Mouse (Mus musculus) B cell, adult 2 months (primary cell): Measurements from ENCODE around the gene Fstl4.

ENCODE experiments used
- DNase-seq, 2 experiments: peaks; one replicate each; pipeline ENCODE4 v3.0.0; 2022

Fstl4 gene

DNA sequence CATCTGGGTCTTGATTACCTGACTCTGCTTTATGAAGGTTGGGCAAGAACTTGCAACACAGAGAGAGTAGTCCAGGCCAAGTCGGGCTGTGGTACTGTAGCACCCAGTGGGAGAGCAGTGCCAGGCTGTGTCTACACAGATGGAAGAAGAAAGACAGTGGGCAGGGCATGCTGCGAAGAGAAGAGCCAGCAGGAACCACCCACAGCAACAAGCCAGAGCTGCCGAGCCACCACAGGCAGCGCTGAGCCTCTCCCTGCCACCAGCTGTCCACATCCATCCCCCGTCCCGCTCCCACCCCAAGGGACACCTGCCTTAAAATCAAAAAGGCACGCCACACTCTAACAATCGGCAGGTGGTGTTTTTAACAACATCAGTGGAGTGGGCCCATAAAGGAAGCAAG is 332.9 kb downstream of the Fstl4 start:
- no peak for DNase-seq

- no peak for DNase-seq
Measured at GRCm38 (mm10) chr11:53097870-53098269, 333.4 kb downstream of the Fstl4 start.

- no peak for DNase-seq
Measured at GRCm38 (mm10) chr11:53098780-53099198, 334.4 kb downstream of the Fstl4 start.

DNA sequence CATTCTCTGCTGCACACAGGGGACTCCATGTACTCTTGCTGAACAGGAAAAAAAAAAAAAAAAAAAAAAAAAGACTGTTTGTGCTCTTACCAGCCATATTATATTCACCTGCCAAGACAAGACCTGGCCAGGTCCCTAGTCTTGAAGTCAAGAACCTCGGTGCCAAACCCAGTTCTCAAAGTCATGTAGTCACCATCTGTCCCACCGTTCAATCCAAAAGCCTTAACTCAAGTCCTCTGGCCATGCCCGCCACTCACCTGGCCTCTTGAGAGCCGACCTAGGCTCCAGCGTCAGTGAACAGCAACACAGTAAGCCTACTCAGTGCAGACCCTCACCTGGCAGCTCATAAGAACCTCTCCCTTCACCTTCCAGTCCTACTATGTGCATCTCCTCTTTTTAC is 334.9 kb downstream of the Fstl4 start:
- no peak for DNase-seq

GRCm38 (mm10) chr11:53101732-53102131 is 337.3 kb downstream of the Fstl4 start:
- no peak for DNase-seq

DNA sequence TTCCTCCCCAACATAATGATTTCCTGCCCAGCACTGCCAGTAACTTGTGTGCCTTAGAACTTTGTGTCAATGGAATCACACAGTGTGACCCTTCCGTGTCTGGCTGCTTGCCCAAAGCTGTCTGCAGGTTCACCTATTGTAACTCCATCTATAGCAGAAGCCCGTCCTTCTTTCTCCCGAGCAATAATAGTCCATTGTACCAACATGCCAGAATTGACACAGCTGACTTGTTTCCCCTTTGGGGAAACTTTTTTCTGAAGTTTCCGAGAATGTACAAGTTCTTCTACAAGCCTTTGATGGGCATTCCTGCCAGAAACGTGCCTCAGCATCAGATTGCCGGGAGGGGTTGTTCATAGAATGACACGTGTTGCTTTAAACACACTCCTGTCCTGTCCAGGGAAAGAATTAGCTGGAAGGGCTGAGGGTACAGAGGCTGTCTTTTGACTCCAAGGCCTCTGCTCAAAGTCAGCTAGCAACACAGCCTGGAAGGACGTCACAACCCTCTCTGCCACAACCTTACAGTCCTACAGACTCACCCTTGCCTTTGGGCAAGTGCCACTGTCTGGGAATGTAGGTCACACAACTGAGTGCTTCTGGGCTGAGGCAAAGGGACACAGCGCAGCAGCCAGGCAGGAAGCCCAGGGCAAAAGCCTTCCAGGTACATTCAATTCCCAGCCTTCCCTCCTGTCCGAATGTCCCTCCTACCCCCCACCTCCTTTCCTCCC is 339.3 kb downstream of the Fstl4 start:
- no peak for DNase-seq

- DNase-seq = no peak
Measured at GRCm38 (mm10) chr11:53107706-53108105, 343.3 kb downstream of the Fstl4 start.

- no peak for DNase-seq
Measured at GRCm38 (mm10) chr11:53108798-53109197, 344.4 kb downstream of the Fstl4 start.

DNA sequence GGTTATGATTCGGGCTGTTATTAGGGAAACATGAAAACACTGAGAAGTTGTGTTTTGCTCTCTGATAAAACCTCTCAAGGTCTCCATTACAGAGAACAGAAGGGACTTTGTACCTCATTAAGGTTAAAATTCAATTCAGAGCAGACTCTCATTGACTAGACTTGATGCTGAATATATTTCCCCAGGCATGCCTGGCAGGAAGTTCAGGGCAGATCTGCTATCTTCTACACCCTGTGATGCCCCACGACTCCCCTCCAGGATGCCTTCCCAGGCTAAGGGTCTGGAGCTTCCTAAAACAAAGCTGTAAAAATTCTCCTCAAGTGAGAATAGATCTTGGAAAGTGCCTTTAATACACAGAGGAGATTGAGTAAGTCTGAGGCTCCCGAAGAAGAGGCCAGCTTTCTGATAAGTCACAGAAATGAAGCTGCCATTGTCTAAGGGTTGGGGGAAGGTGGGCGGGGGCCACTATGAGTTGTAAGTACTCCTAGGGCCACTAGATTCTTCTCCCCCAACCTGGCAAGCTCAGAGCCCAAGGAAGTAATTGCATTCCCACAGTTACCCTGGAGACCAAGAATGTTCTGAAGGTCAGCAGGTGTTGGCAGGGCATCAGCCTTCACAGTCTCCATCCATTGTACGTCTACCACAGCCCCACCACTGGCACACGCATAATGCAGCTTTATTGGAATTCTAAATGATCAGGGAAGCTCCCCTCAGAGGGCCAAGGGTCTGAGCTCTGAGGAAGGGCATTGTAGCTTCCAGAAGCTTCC is 345.4 kb downstream of the Fstl4 start:
- no peak for DNase-seq

GRCm38 (mm10) chr11:53115711-53116110 is 351.3 kb downstream of the Fstl4 start:
- DNase-seq = no peak

DNA sequence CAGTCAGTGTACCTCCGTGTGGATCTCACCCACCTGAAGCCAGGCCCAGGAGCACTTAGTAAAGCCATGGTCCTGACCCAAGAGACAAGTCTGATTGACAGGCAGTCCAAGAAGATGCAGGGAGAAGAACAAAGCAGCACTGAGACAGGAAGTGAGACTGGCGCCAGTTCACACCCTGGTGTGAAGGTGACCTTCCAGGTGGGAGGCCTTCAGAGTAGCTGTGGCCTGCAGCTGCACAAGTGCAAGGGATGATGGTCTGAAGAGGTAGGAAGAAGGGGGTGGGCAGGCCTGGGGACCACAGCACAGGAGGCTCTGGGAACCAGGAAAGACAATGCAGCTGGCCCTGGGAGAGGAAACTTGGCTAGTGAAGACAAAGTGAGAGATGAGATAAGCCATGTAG is 351.9 kb downstream of the Fstl4 start:
- DNase-seq = no peak

DNA sequence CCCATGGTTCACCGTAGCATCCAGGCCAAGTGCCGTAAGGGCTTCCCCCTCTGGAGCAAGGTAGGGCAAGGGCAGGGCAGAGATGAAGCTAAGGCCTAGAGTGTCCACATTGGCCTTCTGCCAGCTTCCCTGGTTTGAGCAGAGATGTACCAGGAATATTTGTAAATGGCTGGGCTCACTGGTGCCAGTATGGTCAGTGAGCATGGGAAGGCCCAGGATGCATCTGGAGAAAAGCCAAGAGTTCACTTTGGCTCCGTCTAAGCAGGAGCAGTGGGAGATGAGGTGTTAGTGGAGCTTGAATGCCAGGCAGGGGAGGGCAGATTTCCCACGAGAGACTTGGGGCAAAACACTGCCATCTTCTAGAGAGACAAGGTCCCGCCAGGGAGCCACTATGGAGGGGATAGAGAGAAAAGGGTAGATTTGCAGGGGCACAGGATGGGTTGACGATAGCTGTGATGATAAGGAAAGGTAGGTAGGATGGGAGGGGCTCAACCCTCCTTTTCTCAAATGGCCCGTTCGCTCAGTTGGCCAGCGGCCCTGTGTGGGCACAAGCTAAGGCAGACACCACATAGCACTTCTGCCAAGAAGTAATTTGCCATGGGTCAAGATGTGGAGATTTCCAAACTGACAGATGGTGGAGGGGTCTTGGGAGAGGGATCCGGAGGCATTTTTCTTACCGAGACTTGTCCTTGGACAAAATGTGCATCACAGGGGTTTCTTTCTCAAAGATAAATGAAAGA is 354.0 kb downstream of the Fstl4 start:
- DNase-seq = no peak

GRCm38 (mm10) chr11:53119966-53120365 is 355.5 kb downstream of the Fstl4 start:
- DNase-seq = no peak

DNA sequence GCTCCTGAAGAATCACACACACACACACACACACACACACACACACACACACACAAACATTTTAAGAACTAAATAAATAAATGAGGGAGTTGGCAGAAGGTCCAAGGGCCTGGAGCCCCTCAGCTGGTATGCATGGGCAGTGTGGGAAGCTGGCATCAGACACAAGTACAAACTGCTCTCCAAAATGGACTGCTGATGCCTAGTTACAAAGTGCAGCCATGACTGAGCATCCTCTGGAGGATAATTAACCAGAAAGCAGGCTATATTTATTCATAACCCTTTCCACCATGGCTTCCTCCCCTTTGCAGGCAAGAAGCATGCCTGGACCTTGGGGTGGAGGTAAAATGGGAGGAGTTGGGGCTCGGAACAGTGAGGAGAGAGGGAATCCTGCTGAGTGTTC is 356.8 kb downstream of the Fstl4 start:
- no peak for DNase-seq

GRCm38 (mm10) chr11:53124799-53125198 is 360.4 kb downstream of the Fstl4 start:
- DNase-seq = no peak

DNA sequence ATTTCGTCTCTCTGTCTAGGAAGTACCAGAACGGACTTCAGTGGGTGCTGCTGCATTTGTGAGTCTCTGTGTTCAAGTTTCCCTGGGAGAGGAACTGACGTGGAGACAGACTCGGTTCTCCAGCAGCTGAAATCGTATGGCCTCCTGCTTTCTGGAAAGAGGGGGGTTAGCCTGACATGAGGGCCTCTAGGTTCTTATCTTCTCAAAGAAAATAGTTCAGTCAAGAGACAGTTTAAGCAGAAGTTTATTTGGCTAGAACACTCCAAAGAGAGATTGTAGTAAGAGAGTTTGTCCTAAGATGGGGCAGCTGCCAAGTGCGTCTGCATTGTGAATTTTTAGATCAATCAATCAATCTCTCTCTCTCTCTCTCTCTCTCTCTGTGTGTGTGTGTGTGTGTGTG is 362.2 kb downstream of the Fstl4 start:
- DNase-seq = no peak

GRCm38 (mm10) chr11:53128661-53129060 is 364.2 kb downstream of the Fstl4 start:
- DNase-seq = no peak

DNA sequence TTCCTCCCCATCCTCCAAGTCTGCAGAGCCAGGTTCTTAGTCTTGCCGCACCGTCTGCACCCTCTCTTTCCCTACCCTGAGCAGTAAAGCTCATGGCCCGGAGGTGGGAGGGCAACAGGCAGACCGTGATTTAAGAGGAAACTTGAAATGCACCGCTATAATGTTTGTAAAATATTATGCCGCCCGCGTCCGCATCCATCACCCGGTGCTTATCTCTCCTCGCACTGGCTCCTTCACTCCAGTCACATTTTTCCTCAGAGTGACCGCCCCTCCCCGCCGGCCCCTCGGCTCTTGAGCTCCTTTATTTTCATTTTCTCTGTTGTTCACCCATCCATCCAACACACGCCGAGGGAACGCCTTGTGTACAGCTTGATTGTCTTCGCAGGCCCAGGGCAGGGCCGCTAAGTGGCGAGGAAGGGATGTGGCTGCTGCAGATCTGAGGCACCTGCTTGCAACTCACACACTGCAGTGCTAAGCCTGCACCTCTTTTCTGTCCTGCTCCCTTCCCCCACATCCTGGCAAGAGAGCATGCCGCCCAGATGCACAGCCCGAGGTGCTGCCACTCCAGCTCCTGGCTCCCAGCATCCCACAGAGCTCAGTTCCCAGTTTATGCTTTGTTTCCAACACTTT is 368.1 kb downstream of the Fstl4 start:
- no peak for DNase-seq

DNA sequence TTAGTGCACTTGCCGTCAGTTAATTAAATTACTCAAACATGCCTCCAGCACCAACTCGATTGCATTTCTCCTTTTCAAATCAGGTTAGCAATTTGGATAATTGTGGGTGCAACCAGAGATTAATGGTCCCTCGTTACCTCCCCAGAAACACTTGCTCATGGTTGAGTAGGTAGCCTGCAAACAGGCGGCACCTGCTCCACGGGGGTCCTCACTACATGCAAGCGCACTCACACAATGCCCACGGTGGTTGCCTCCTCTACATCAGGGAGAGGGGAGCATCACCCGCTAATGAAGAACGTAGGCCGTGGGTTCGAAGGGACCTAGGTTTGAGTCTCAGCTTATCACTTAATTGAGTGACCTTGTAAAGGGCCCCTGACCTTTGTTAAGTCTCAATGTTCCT is 371.9 kb downstream of the Fstl4 start:
- DNase-seq = no peak

- no peak for DNase-seq
Measured at GRCm38 (mm10) chr11:53137381-53137780, 372.9 kb downstream of the Fstl4 start.

- no peak for DNase-seq
Measured at GRCm38 (mm10) chr11:53138212-53138611, 373.8 kb downstream of the Fstl4 start.

GRCm38 (mm10) chr11:53139666-53140065 is 375.2 kb downstream of the Fstl4 start:
- DNase-seq = no peak

DNA sequence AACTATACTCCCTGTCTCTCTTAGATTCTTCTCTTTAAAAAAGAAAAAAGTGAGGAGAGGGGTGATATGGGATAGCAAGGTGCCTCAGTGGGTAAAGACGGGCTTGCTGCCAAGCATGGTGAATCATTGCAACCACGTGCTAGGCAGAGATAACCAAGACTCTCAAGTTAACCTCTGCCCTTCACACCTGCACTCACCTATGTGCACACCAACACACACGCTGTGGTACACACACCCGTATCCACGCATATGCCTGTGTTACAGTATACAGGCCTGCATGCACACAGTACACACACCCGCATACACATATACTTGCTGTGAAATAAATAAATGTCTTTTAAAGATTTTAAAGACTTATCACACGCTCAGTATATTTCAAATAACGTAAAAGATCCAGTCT is 375.8 kb downstream of the Fstl4 start:
- DNase-seq = no peak
